Mouse (Mus musculus) heart, postnatal 0 days (tissue): Measurements from ENCODE around the gene Tgoln1.

Source experiments
- CTCF ChIP-seq: IDR thresholded peaks from 2 replicates; pipeline ENCODE4 v1.5.1; 2016; ENCODE audit warnings: antibody characterized with exemption, control low read depth, low read depth
- EP300 ChIP-seq: IDR thresholded peaks from 2 replicates; pipeline ENCODE4 v1.6.1; 2016; ENCODE audit warnings: antibody characterized with exemption, low read depth

- TF ChIP-seq EP300: no peak
- TF ChIP-seq CTCF: no peak
Observed at GRCm38 (mm10) chr6:72630961-72631360, 14.2 kb upstream of the Tgoln1 start.
